Mouse (Mus musculus): ENCODE results near the gene Clec2d.

GRCm38 (mm10) chr6:129233955-129234369 lies 53.5 kb downstream of the Clec2d start:
- TF ChIP-seq CTCF (IDR thresholded peaks at IDR 0.05; ENCODE audit: low read depth) (no peak), EP300 (IDR thresholded peaks at IDR 0.05; ENCODE audit: low read depth) (no peak)

Measured in liver, postnatal 0 days (tissue).